Mouse (Mus musculus): Measurements from ENCODE around the gene Spata25.
"Not testable (repeated sequence)": the region's sequence is repeated elsewhere in the genome, so short reads cannot be mapped to it uniquely, and the experiment has no call there.

Spata25 gene

GRCm38 (mm10) chr2:164805332-164805718 lies 23.0 kb downstream of the Spata25 start:
- no peak for DNase-seq (ENCODE audit: low spot score in 2 of 2)

- peak; percentile 98 to 99 for DNase-seq (ENCODE audit: low spot score in 2 of 2)
Observed at GRCm38 (mm10) chr2:164804533-164805331, 23.6 kb downstream of the Spata25 start, which contains the start of the genes Acot8 and Zswim3. Gene Acot8, minus strand, starts transcription at chr2:164804882. Gene Zswim3, plus strand, starts transcription at chr2:164805098.

GRCm38 (mm10) chr2:164803921-164804313 lies 24.4 kb downstream of the Spata25 start:
- no peak for DNase-seq (ENCODE audit: low spot score in 2 of 2)

- DNase-seq (ENCODE audit: low spot score in 2 of 2), result no peak
Observed at GRCm38 (mm10) chr2:164803201-164803920, 25.0 kb downstream of the Spata25 start.

- DNase-seq (ENCODE audit: low spot score in 2 of 2), result no peak
Observed at GRCm38 (mm10) chr2:164800252-164801004, 27.9 kb downstream of the Spata25 start.

GRCm38 (mm10) chr2:164798554-164798953 lies 29.8 kb downstream of the Spata25 start:
- not testable (repeated sequence) for DNase-seq (ENCODE audit: low spot score in 2 of 2)

GRCm38 (mm10) chr2:164795868-164796267 lies 32.5 kb downstream of the Spata25 start:
- DNase-seq (ENCODE audit: low spot score in 2 of 2), result no peak

GRCm38 (mm10) chr2:164794293-164794692 lies 34.0 kb downstream of the Spata25 start:
- peak; percentile 65 to 86 for DNase-seq (ENCODE audit: low spot score in 2 of 2)

- DNase-seq (ENCODE audit: low spot score in 2 of 2), result no peak
Observed at GRCm38 (mm10) chr2:164793772-164794171, 34.6 kb downstream of the Spata25 start.

- peak; percentile 62 to 80 for DNase-seq (ENCODE audit: low spot score in 2 of 2)
Observed at GRCm38 (mm10) chr2:164793236-164793635, 35.1 kb downstream of the Spata25 start.

- DNase-seq (ENCODE audit: low spot score in 2 of 2), result no peak
Observed at GRCm38 (mm10) chr2:164792400-164793190, 35.7 kb downstream of the Spata25 start.

- DNase-seq (ENCODE audit: low spot score in 2 of 2), result no peak
Observed at GRCm38 (mm10) chr2:164791841-164792261, 36.5 kb downstream of the Spata25 start.

- no peak for DNase-seq (ENCODE audit: low spot score in 2 of 2)
Observed at GRCm38 (mm10) chr2:164790451-164790850, 37.9 kb downstream of the Spata25 start.

- no peak for DNase-seq (ENCODE audit: low spot score in 2 of 2)
Observed at GRCm38 (mm10) chr2:164788411-164788810, 39.9 kb downstream of the Spata25 start.

- DNase-seq (ENCODE audit: low spot score in 2 of 2), result no peak
Observed at GRCm38 (mm10) chr2:164787779-164788178, 40.6 kb downstream of the Spata25 start.

GRCm38 (mm10) chr2:164787032-164787431 lies 41.3 kb downstream of the Spata25 start:
- DNase-seq (ENCODE audit: low spot score in 2 of 2), result no peak

GRCm38 (mm10) chr2:164786388-164786885 lies 41.9 kb downstream of the Spata25 start:
- no peak for DNase-seq (ENCODE audit: low spot score in 2 of 2)

- DNase-seq (ENCODE audit: low spot score in 2 of 2), result peak; percentile 72 to 74
Observed at GRCm38 (mm10) chr2:164785481-164786387, 42.6 kb downstream of the Spata25 start, which contains the start of gene Snx21. Gene Snx21, plus strand, starts transcription at chr2:164785823.

GRCm38 (mm10) chr2:164784869-164785420 lies 43.4 kb downstream of the Spata25 start:
- no peak for DNase-seq (ENCODE audit: low spot score in 2 of 2)
